Mouse (Mus musculus) kidney, embryonic 15.5 days (tissue): ENCODE data around the gene Atp5g2. TPM values are rescaled to one million over a fixed set of nuclear protein-coding genes. Genes with fewer than 3 reads are reported as not detected.

Experiments used
- ATAC-seq: fragments of 200-750 bp; cut with Nextera tagmentation; replicated peaks from 2 replicates; pipeline ENCODE4 v1.8.0; 2017; ENCODE audit warnings: moderate TSS enrichment; ENCODE audit not compliant: low FRiP score
- H3K27ac ChIP-seq: fragments of 300-500 bp; sonication (generic); 2 replicates; pipeline ENCODE4 v1.5.1; 2015; ENCODE audit warnings: mild to moderate bottlenecking, inconsistent platforms
- H3K27me3 ChIP-seq: fragments of 300-500 bp; sonication (generic); 2 replicates; pipeline ENCODE4 v1.6.1; 2015; ENCODE audit warnings: inconsistent platforms
- H3K36me3 ChIP-seq: fragments of 300-500 bp; sonication (generic); 2 replicates; pipeline ENCODE4 v1.6.1; 2015; ENCODE audit warnings: inconsistent platforms
- H3K4me1 ChIP-seq: fragments of 300-500 bp; sonication (generic); 2 replicates; pipeline ENCODE4 v1.6.1; 2015; ENCODE audit warnings: inconsistent platforms
- H3K4me2 ChIP-seq: fragments of 300-500 bp; sonication (generic); 2 replicates; pipeline ENCODE4 v1.6.1; 2015; ENCODE audit warnings: moderate library complexity, mild to moderate bottlenecking, inconsistent platforms
- H3K4me3 ChIP-seq: fragments of 300-500 bp; sonication (generic); replicated peaks from 2 replicates; pipeline ENCODE4 v1.5.1; 2015; ENCODE audit warnings: mild to moderate bottlenecking, inconsistent platforms
- H3K9ac ChIP-seq: fragments of 300-500 bp; sonication (generic); 2 replicates; pipeline ENCODE4 v1.6.1; 2015; ENCODE audit warnings: mild to moderate bottlenecking, inconsistent platforms
- H3K9me3 ChIP-seq: fragments of 300-500 bp; sonication (generic); replicated peaks from 2 replicates; pipeline ENCODE4 v1.6.1; 2016; ENCODE audit warnings: inconsistent platforms
- WGBS: fragments of 180-500 bp; shearing (Covaris S2); methylation state at CpG from one replicate; pipeline ENCODE4 v1.1.7; 2015; ENCODE audit warnings: mixed read lengths; 5-methylcytosine and 5-hydroxymethylcytosine counted together
- polyA plus RNA-seq: library from polyadenylated mRNA; unstranded; fragments of >200 nt; fragmentation: Nextera tagmentation; extraction: Ambion mirVana; gene quantifications from 2 replicates; pipeline ENCODE4 v1.2.1, GENCODE M21; 2015

Atp5g2 gene
- polyA plus RNA-seq, 1 experiment from 2014 or later, result 70.2 TPM

- no peak overlapping the region for H3K27ac ChIP-seq
Observed at GRCm38 (mm10) chr15:102692991-102693411, 20.8 kb upstream of the Atp5g2 start.

DNA sequence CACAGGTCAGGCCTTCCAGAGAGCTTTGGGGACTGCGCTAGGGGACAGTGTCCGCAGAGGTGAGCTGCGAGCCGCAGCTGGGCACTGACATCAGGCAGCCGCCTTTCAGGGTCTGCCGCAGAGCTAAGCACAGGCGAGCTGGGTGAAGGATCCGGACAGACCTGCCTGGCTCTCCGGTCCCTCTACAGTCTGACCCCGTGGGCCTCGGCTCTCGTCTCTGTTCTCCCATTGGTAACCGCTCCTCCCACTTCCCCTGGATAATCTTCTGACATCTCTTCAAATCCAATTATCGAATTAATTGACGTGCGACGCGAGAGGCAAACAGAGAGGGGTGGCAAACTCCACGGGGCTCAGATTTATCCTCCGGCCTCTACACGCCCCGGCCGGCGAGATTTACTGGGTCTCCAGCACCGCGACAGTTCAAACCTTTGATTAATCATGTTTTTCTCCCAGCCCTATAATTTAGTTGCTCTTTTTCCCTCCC lies 20.2 kb upstream of the Atp5g2 start:
- peaks cover 72% of the 10 kb centered on the region for H3K27me3 ChIP-seq
- H3K4me1 ChIP-seq, result peaks cover 36% of the 10 kb centered on the region
- peak overlapping the region; percentile 45 for H3K9ac ChIP-seq
- H3K4me2 ChIP-seq, result peak overlapping the region; percentile 96
- ATAC-seq, result peak; percentile 61; the same call in 1 of the 2 replicates
- no peaks in the 10 kb centered on the region for H3K9me3 ChIP-seq
- no peak overlapping the region for H3K27ac ChIP-seq
- no peaks in the 10 kb centered on the region for H3K36me3 ChIP-seq
- H3K4me3 ChIP-seq, result peak overlapping the region; percentile 59
- 2% methylated on average over 26 of the region's 26 CpGs for whole genome bisulfite sequencing

More at GRCm38 (mm10) chr15:102692991-102693411, 20.8 kb upstream of the Atp5g2 start:
- WGBS, result under 1% methylated on average over 29 of the region's 32 CpGs
- Histone ChIP-seq H3K27me3 (peaks cover 76% of the 10 kb centered on the region), H3K4me3 (peak overlapping the region; percentile 59), H3K9me3 (no peaks in the 10 kb centered on the region), H3K4me2 (peak overlapping the region; percentile 96), H3K36me3 (no peaks in the 10 kb centered on the region), H3K4me1 (peaks cover 36% of the 10 kb centered on the region), H3K9ac (peak overlapping the region; percentile 45)
- ATAC-seq, result peak; percentile 66

DNA sequence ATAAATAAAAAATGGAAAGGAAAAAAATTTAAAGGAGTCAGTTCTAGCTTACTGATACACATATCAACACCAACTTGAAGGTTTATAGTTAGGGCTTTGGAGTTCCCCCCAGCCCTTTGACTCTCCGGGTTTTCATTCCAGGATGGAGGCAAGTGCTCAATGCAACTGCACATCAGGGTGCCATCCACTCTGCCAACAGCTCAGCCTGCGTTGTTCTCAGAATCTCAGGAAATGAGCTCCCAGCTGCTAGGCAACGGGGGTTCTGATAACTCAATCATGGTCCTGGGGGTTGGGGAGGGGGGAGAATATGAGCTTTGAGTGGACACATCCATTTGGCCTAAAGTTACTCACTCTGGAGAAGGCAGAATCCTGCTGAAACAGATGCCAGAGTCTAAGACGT lies 13.6 kb upstream of the Atp5g2 start:
- Histone ChIP-seq H3K36me3 (no peaks in the 10 kb centered on the region), H3K27ac (no peak overlapping the region), H3K9me3 (no peaks in the 10 kb centered on the region), H3K4me3 (no peak overlapping the region), H3K9ac (no peak overlapping the region), H3K4me2 (no peak overlapping the region), H3K4me1 (no peaks in the 10 kb centered on the region), H3K27me3 (peaks cover 34% of the 10 kb centered on the region)
- ATAC-seq, result no peak
- 22% methylated on average over 4 of the region's 4 CpGs for WGBS

DNA sequence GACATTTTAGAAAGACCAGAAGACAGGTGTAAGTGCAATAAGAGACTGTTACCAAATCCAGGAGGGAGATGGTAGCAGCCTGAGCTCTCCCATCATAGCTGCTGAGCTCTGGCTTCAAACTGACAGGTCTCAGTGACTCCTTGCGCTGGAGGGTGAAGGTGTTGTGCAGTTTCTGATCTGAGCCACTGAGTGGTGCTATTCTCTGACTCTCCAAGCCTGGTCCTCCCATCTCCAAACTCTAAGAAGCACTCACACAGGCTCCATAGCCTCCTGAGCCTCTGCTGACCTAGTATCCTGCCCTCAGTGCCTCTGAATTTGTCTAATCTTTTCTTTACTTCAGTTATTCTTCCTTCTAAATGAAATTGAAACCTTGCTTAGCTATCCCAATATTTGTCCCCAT lies 11.5 kb upstream of the Atp5g2 start:
- Histone ChIP-seq H3K27me3 (peaks cover 24% of the 10 kb centered on the region), H3K9me3 (no peaks in the 10 kb centered on the region), H3K4me2 (no peak overlapping the region), H3K4me1 (no peaks in the 10 kb centered on the region), H3K36me3 (no peaks in the 10 kb centered on the region), H3K4me3 (no peak overlapping the region), H3K9ac (no peak overlapping the region), H3K27ac (no peak overlapping the region)
- 20% methylated on average over 1 of the region's 1 CpGs for WGBS
- ATAC-seq, result no peak

- Histone ChIP-seq H3K9me3 (no peaks in the 10 kb centered on the region), H3K4me2 (no peak overlapping the region), H3K4me1 (peaks cover 23% of the 10 kb centered on the region), H3K36me3 (no peaks in the 10 kb centered on the region), H3K9ac (no peak overlapping the region), H3K4me3 (no peak overlapping the region), H3K27me3 (no peaks in the 10 kb centered on the region), H3K27ac (no peak overlapping the region)
- WGBS, result 94% methylated on average over 2 of the region's 2 CpGs
- ATAC-seq, result no peak
Observed at GRCm38 (mm10) chr15:102676345-102676744, 4.2 kb upstream of the Atp5g2 start.

GRCm38 (mm10) chr15:102673548-102673947 lies 1.4 kb upstream of the Atp5g2 start:
- 2% methylated on average over 10 of the region's 10 CpGs for WGBS
- H3K9ac ChIP-seq, result no peak overlapping the region
- H3K4me3 ChIP-seq, result peak overlapping the region; percentile 64

GRCm38 (mm10) chr15:102671721-102672214 lies 384 bp downstream of the Atp5g2 start:
- WGBS, result under 1% methylated on average over 34 of the region's 34 CpGs
- H3K27ac ChIP-seq, result peak overlapping the region; percentile 99
- no peaks in the 10 kb centered on the region for H3K27me3 ChIP-seq
- ATAC-seq, result peak; percentile 76
- H3K9ac ChIP-seq, result peak overlapping the region; percentile 63
- H3K4me1 ChIP-seq, result peaks cover 39% of the 10 kb centered on the region
- peaks cover 19% of the 10 kb centered on the region for H3K36me3 ChIP-seq
- no peaks in the 10 kb centered on the region for H3K9me3 ChIP-seq
- H3K4me2 ChIP-seq, result peak overlapping the region; percentile 83
- peak overlapping the region; percentile 64 for H3K4me3 ChIP-seq

More at GRCm38 (mm10) chr15:102673548-102673947, 1.4 kb upstream of the Atp5g2 start:
- Histone ChIP-seq H3K4me1 (peaks cover 39% of the 10 kb centered on the region), H3K36me3 (peaks cover 5% of the 10 kb centered on the region; the same call in 1 of the 2 replicates), H3K4me2 (peak overlapping the region; percentile 83), H3K27me3 (no peaks in the 10 kb centered on the region), H3K27ac (peak overlapping the region; percentile 99), H3K9me3 (no peaks in the 10 kb centered on the region)
- ATAC-seq, result peak; percentile 64

- H3K9me3 ChIP-seq, result no peaks in the 10 kb centered on the region
- peaks cover 27% of the 10 kb centered on the region for H3K36me3 ChIP-seq
- WGBS, result 1% methylated on average over 53 of the region's 53 CpGs
- H3K27ac ChIP-seq, result peak overlapping the region; percentile 99
- peak overlapping the region; percentile 83 for H3K4me2 ChIP-seq
- H3K4me1 ChIP-seq, result peaks cover 39% of the 10 kb centered on the region
- H3K4me3 ChIP-seq, result peak overlapping the region; percentile 64
- no peaks in the 10 kb centered on the region for H3K27me3 ChIP-seq
- peak overlapping the region; percentile 84 for H3K9ac ChIP-seq
- ATAC-seq, result peak; percentile 91
Observed at GRCm38 (mm10) chr15:102670767-102671575, 1.2 kb downstream of the Atp5g2 start.

DNA sequence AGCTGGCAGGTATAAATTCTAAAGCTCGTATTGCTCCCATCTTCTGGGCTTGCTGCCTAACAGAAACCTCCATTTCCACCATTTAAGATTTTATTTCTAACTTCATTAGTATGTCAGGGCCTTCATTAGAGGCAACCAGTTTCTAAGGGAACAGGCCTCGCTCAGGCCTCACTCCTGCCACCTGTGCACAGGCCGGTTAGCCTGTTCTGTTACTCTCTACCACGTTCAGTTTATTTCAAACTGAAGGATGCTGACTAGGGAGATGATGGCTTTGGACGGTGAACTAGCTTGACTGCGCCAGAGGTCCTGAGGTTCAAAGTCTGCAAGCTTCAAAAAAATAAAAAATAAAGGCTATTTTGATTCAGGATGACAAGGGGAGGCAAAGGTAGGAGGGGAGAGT lies 1.9 kb downstream of the Atp5g2 start:
- Histone ChIP-seq H3K9me3 (no peaks in the 10 kb centered on the region), H3K4me2 (peak overlapping the region; percentile 83), H3K27me3 (no peaks in the 10 kb centered on the region), H3K36me3 (peaks cover 34% of the 10 kb centered on the region), H3K4me3 (peak overlapping the region; percentile 64), H3K4me1 (peaks cover 39% of the 10 kb centered on the region), H3K9ac (peak overlapping the region; percentile 84), H3K27ac (peak overlapping the region; percentile 99)
- 8% methylated on average over 6 of the region's 6 CpGs for WGBS
- no peak for ATAC-seq

DNA sequence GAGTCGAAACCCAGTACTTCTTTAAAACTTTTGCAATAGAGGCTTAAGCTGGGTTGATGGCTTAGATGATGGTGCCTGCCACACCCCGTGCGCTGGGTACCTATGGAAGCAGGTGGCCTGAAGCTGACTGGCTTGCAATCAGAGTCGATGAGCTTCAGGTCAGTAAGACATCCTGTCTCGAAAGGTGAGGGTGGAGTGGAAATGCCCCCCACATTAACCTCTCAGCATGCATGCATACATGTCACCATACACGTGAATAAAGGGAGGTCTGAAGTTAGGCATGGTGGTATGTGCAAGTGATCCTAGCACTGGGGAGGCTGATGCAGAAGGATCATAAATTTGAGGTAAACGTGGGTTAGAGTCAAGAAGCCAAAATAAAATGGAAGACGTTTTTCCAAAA lies 2.6 kb downstream of the Atp5g2 start:
- H3K4me2 ChIP-seq, result peak overlapping the region; percentile 83
- no peak for ATAC-seq
- H3K9me3 ChIP-seq, result no peaks in the 10 kb centered on the region
- 77% methylated on average over 8 of the region's 8 CpGs for WGBS
- H3K27ac ChIP-seq, result peak overlapping the region; percentile 30; the same call in 1 of the 2 replicates
- peak overlapping the region; percentile 64; the same call in 1 of the 2 replicates for H3K4me3 ChIP-seq
- peak overlapping the region; percentile 35 for H3K9ac ChIP-seq
- peaks cover 41% of the 10 kb centered on the region for H3K36me3 ChIP-seq
- peaks cover 39% of the 10 kb centered on the region for H3K4me1 ChIP-seq
- no peaks in the 10 kb centered on the region for H3K27me3 ChIP-seq

DNA sequence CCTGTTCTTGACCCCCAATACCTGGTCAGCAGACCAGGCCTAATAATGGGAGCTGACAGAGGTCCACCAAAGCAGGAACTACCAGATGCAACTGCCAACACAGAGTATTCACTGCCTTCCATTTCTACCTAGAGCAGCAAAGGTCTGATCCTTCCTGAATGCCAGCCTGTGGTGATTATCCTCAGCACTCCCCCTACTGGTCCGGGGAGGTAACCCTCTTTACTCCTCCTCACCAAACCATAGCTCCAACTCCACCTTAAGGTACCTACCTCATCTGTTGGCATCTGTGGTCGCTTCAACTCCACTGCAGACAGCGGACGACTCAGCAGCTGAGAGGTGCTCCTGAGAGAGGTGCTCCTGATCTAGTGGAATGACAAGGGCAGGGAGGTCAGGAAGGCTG lies 6.7 kb downstream of the Atp5g2 start:
- Histone ChIP-seq H3K27ac (no peak overlapping the region), H3K36me3 (peaks cover 81% of the 10 kb centered on the region), H3K4me3 (no peak overlapping the region), H3K4me2 (no peak overlapping the region), H3K9me3 (no peaks in the 10 kb centered on the region), H3K4me1 (peaks cover 14% of the 10 kb centered on the region), H3K27me3 (no peaks in the 10 kb centered on the region), H3K9ac (no peak overlapping the region)
- no peak for ATAC-seq
- WGBS, result 47% methylated on average over 4 of the region's 4 CpGs

- Histone ChIP-seq H3K4me1 (0 out of 2 replicates have a peak, but pooled peaks cover 3% of the 10 kb centered on the region), H3K4me3 (no peak overlapping the region), H3K9me3 (no peaks in the 10 kb centered on the region), H3K4me2 (no peak overlapping the region), H3K27ac (no peak overlapping the region), H3K27me3 (no peaks in the 10 kb centered on the region), H3K9ac (no peak overlapping the region), H3K36me3 (peaks cover 82% of the 10 kb centered on the region)
- 92% methylated on average over 8 of the region's 8 CpGs for WGBS
- no peak for ATAC-seq
Observed at GRCm38 (mm10) chr15:102663825-102664224, 8.3 kb downstream of the Atp5g2 start.
